Mouse (Mus musculus) embryonic fibroblast, embryonic 13.5 days (primary cell): ENCODE data around the gene Ssh1. TPM values are rescaled to one million over a fixed set of nuclear protein-coding genes. Genes with fewer than 3 reads are reported as not detected.
A peak's percentile ranks its signal among the peaks of the same experiment; 100 is the strongest.

Experiments
- H3K27ac ChIP-seq: 2 replicates; pipeline ENCODE4 v1.5.1; 2012; ENCODE audit warnings: low read length, control low read depth, inconsistent platforms; ENCODE audit not compliant: insufficient read depth
- H3K4me1 ChIP-seq: 2 replicates; pipeline ENCODE4 v1.6.1; 2011; ENCODE audit warnings: low read length; ENCODE audit not compliant: control insufficient read depth, insufficient read depth
- H3K4me3 ChIP-seq: 2 replicates; pipeline ENCODE4 v1.5.1; 2011; ENCODE audit warnings: mild to moderate bottlenecking, control low read depth, low read length; ENCODE audit not compliant: insufficient read depth
- CTCF ChIP-seq: IDR thresholded peaks from 2 replicates; pipeline ENCODE4 v1.5.1; 2011; ENCODE audit warnings: mild to moderate bottlenecking, control low read depth, low read length, moderate library complexity, borderline replicate concordance; ENCODE audit not compliant: insufficient read depth
- POLR2A ChIP-seq: IDR thresholded peaks from 2 replicates; pipeline ENCODE4 v1.6.1; 2011; ENCODE audit warnings: low read depth, mild to moderate bottlenecking, control low read depth, low read length, moderate library complexity
- polyA plus RNA-seq: library from polyadenylated mRNA; stranded (reverse); fragments of >200 nt; gene quantifications from 2 replicates; pipeline ENCODE4 v1.2.4, GENCODE M21; 2011; ENCODE audit warnings: low read depth; ENCODE audit not compliant: missing spikeins, insufficient read length

The Ssh1 gene
- polyA plus RNA-seq, 1 experiment, result 22.9 TPM

DNA sequence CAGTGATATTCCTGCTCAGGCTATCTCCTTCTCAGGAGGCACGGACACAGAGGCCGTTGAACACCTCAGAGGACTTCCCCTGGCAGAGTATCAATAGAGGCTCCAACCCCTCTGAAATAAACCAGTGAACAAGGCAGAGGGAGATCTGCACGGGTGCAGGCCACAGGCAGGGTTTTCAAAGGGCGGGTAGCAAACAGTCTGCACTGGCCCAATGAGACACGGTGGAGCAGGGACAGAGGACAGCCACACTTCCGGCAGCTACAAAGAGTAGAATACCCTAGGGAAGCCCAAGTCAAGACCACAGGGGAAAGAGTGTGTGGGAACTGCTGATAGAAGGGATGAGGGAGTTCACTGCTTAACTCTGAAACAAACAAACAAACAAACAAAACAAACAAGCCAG is 10.2 kb downstream of the Ssh1 start:
- H3K27ac ChIP-seq, result no peak overlapping the region
- no peak for TF ChIP-seq CTCF
- TF ChIP-seq POLR2A, result no peak
- H3K4me3 ChIP-seq, result no peak overlapping the region
- peaks cover 7% of the 10 kb centered on the region; the same call in 1 of the 2 replicates for H3K4me1 ChIP-seq

- Histone ChIP-seq H3K4me3 (no peak overlapping the region), H3K27ac (no peak overlapping the region), H3K4me1 (peaks cover 19% of the 10 kb centered on the region; the same call in 1 of the 2 replicates)
- TF ChIP-seq POLR2A, result no peak
Observed at GRCm38 (mm10) chr5:113981843-113982242, 11.9 kb downstream of the Ssh1 start.

- Histone ChIP-seq H3K4me3 (no peak overlapping the region), H3K27ac (no peak overlapping the region), H3K4me1 (peaks cover 21% of the 10 kb centered on the region; the same call in 1 of the 2 replicates)
- TF ChIP-seq POLR2A (no peak), CTCF (no peak)
Observed at GRCm38 (mm10) chr5:113981171-113981570, 12.5 kb downstream of the Ssh1 start.

DNA sequence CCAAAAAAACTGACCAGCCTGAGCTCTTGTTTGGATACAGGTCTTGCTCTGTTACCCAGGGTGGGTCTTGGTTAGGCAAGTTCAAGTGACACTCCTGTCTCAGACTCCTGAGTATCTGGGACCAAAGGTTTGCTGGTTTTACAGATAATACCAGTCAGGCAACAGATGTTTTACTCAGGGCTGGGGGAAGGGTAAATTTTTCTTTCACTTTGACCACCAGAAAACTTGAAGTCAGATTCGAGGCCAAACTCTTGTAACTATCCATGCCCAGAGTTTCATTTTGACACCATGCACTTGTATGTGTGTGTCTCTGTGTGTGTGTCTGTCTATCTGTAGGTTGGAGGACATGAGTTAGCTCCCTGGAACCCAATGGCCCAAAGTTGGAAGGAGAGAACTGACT is 13.2 kb downstream of the Ssh1 start:
- Histone ChIP-seq H3K4me3 (no peak overlapping the region), H3K4me1 (peaks cover 23% of the 10 kb centered on the region), H3K27ac (no peak overlapping the region)
- TF ChIP-seq POLR2A, result no peak
- TF ChIP-seq CTCF, result no peak

- Histone ChIP-seq H3K27ac (0 out of 2 replicates have a peak overlapping the region, but pooled peaks have one; percentile 10), H3K4me3 (no peak overlapping the region), H3K4me1 (peaks cover 32% of the 10 kb centered on the region)
- TF ChIP-seq POLR2A (no peak), CTCF (no peak)
Observed at GRCm38 (mm10) chr5:113977309-113977708, 16.4 kb downstream of the Ssh1 start.

DNA sequence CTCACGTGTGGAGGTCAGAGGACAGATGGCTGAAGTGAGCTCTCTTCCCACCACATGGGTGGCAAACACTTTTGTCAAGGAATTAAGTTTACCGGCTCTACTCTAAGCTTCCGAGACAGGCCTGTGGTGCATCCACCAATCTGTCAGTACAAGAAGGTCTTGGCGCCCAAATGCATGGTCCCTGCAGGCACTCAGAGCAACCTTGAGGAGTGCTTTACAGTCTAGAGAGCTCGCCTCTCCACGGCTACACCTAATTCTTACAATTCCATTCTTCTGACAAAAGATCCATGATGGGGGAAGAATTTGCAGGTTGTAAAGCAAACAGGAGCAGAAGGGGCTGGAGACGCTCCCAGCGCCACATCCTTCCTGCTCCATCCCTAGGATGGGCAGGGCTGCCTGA is 17.1 kb downstream of the Ssh1 start:
- no peak for TF ChIP-seq POLR2A
- TF ChIP-seq CTCF, result no peak
- Histone ChIP-seq H3K27ac (peak overlapping the region; percentile 10; the same call in 1 of the 2 replicates), H3K4me3 (no peak overlapping the region), H3K4me1 (peaks cover 32% of the 10 kb centered on the region)

- peaks cover 32% of the 10 kb centered on the region for H3K4me1 ChIP-seq
- H3K27ac ChIP-seq, result peak overlapping the region; percentile 36; the same call in 1 of the 2 replicates
- H3K4me3 ChIP-seq, result no peak overlapping the region
- TF ChIP-seq CTCF, result no peak
- no peak for TF ChIP-seq POLR2A
Observed at GRCm38 (mm10) chr5:113975538-113976215, 18.0 kb downstream of the Ssh1 start.

- TF ChIP-seq CTCF (no peak), POLR2A (no peak)
- H3K4me3 ChIP-seq, result no peak overlapping the region
- no peak overlapping the region for H3K27ac ChIP-seq
- peaks cover 32% of the 10 kb centered on the region for H3K4me1 ChIP-seq
Observed at GRCm38 (mm10) chr5:113974576-113974975, 19.1 kb downstream of the Ssh1 start.

GRCm38 (mm10) chr5:113973790-113974189 is 19.9 kb downstream of the Ssh1 start:
- TF ChIP-seq CTCF (no peak), POLR2A (no peak)
- peaks cover 32% of the 10 kb centered on the region for H3K4me1 ChIP-seq
- H3K4me3 ChIP-seq, result no peak overlapping the region
- H3K27ac ChIP-seq, result no peak overlapping the region

GRCm38 (mm10) chr5:113972589-113973515 is 20.8 kb downstream of the Ssh1 start:
- H3K4me3 ChIP-seq, result no peak overlapping the region
- peaks cover 28% of the 10 kb centered on the region for H3K4me1 ChIP-seq
- H3K27ac ChIP-seq, result no peak overlapping the region
- no peak for TF ChIP-seq POLR2A
- no peak for TF ChIP-seq CTCF
